Mouse (Mus musculus) intestine, postnatal 0 days (tissue): ENCODE measurements around the gene Top3a. TPM values are rescaled to one million over a fixed set of nuclear protein-coding genes. Genes with fewer than 3 reads are reported as not detected.

Source experiments
- ATAC-seq: fragments of 200-750 bp; cut with Nextera tagmentation; 2 replicates; pipeline ENCODE4 v1.8.0; 2017; ENCODE audit warnings: mild to moderate bottlenecking, moderate TSS enrichment, moderate library complexity
- H3K27ac ChIP-seq: fragments of 300-500 bp; sonication (generic); 2 replicates; pipeline ENCODE4 v1.5.1; 2014; ENCODE audit warnings: mild to moderate bottlenecking, low read depth, low read length, moderate library complexity
- H3K27me3 ChIP-seq: fragments of 300-500 bp; sonication (generic); replicated peaks from 2 replicates; pipeline ENCODE4 v1.6.1; 2014; ENCODE audit warnings: low read length, mixed read lengths; ENCODE audit not compliant: control insufficient read depth, insufficient read depth
- H3K36me3 ChIP-seq: fragments of 300-500 bp; sonication (generic); 2 replicates; pipeline ENCODE4 v1.6.1; 2014; ENCODE audit warnings: mild to moderate bottlenecking, moderate library complexity; ENCODE audit not compliant: control insufficient read depth, insufficient read depth
- H3K4me1 ChIP-seq: fragments of 300-500 bp; sonication (generic); replicated peaks from 2 replicates; pipeline ENCODE4 v1.6.1; 2014; ENCODE audit warnings: antibody characterized with exemption, low read length, mixed read lengths; ENCODE audit not compliant: control insufficient read depth, insufficient read depth
- H3K4me2 ChIP-seq: fragments of 300-500 bp; sonication (generic); replicated peaks from 2 replicates; pipeline ENCODE4 v1.6.1; 2014; ENCODE audit warnings: low read depth, mild to moderate bottlenecking, moderate library complexity
- H3K4me3 ChIP-seq: fragments of 300-500 bp; sonication (generic); 2 replicates; pipeline ENCODE4 v1.5.1; 2014; ENCODE audit warnings: low read depth, low read length
- H3K9ac ChIP-seq: fragments of 300-500 bp; sonication (generic); 2 replicates; pipeline ENCODE4 v1.6.1; 2014; ENCODE audit warnings: mild to moderate bottlenecking, low read depth, low read length
- H3K9me3 ChIP-seq: fragments of 300-500 bp; sonication (generic); 2 replicates; pipeline ENCODE4 v1.6.1; 2016; ENCODE audit warnings: mixed run types; ENCODE audit not compliant: control insufficient read depth
- CTCF ChIP-seq: sonication (generic); IDR thresholded peaks from 2 replicates; pipeline ENCODE4 v1.5.1; 2016; ENCODE audit warnings: low read depth, mild to moderate bottlenecking, control low read depth, antibody characterized with exemption, moderate library complexity
- WGBS: fragments of 180-500 bp; shearing (Covaris S2); extraction: QIAGEN DNeasy Blood & Tissue Kit; methylation state at CpG from one replicate; pipeline ENCODE4 v1.1.7; 2014; 5-methylcytosine and 5-hydroxymethylcytosine counted together
- polyA plus RNA-seq: library from polyadenylated mRNA; unstranded; fragments of >200 nt; fragmentation: Nextera tagmentation; extraction: Ambion mirVana; gene quantifications from 2 replicates; pipeline ENCODE4 v1.2.1, GENCODE M21; 2015

Gene Top3a
- polyA plus RNA-seq, 1 experiment from 2014 or later: 3.2 TPM

GRCm38 (mm10) chr11:60769322-60769721 lies 7.8 kb downstream of the Top3a start:
- Histone ChIP-seq H3K27ac (no peak overlapping the region), H3K4me3 (no peak overlapping the region), H3K4me1 (no peaks in the 10 kb centered on the region), H3K27me3 (no peaks in the 10 kb centered on the region), H3K36me3 (no peaks in the 10 kb centered on the region), H3K9ac (no peak overlapping the region), H3K4me2 (no peak overlapping the region), H3K9me3 (no peaks in the 10 kb centered on the region)
- no peak for TF ChIP-seq CTCF
- ATAC-seq: 0 out of 2 replicates have a peak, but pooled peaks have one; percentile 43
- 84% methylated on average over 2 of the region's 2 CpGs for WGBS

- Histone ChIP-seq H3K36me3 (no peaks in the 10 kb centered on the region), H3K9me3 (no peaks in the 10 kb centered on the region), H3K4me2 (no peak overlapping the region), H3K27me3 (no peaks in the 10 kb centered on the region), H3K9ac (no peak overlapping the region), H3K4me1 (no peaks in the 10 kb centered on the region), H3K27ac (no peak overlapping the region), H3K4me3 (no peak overlapping the region)
- TF ChIP-seq CTCF: 0 out of 2 replicates have a peak, but pooled peaks have one; percentile 20
- WGBS: 76% methylated on average over 4 of the region's 4 CpGs
- ATAC-seq: no peak
These were observed 10.2 kb downstream of the Top3a start for GRCm38 (mm10) chr11:60766969-60767368.

GRCm38 (mm10) chr11:60761681-60762080 lies 15.5 kb downstream of the Top3a start:
- Histone ChIP-seq H3K9me3 (no peaks in the 10 kb centered on the region), H3K27me3 (no peaks in the 10 kb centered on the region), H3K4me3 (no peak overlapping the region), H3K4me2 (no peak overlapping the region), H3K9ac (no peak overlapping the region), H3K27ac (no peak overlapping the region), H3K36me3 (peaks cover 19% of the 10 kb centered on the region; the same call in 1 of the 2 replicates), H3K4me1 (no peaks in the 10 kb centered on the region)
- 97% methylated on average over 3 of the region's 3 CpGs for WGBS
- no peak for TF ChIP-seq CTCF
- ATAC-seq: no peak

- H3K9me3 ChIP-seq: no peaks in the 10 kb centered on the region
- H3K27ac ChIP-seq: no peak overlapping the region
- H3K4me2 ChIP-seq: no peak overlapping the region
- no peaks in the 10 kb centered on the region for H3K27me3 ChIP-seq
- peaks cover 45% of the 10 kb centered on the region for H3K36me3 ChIP-seq
- no peak for TF ChIP-seq CTCF
- H3K4me1 ChIP-seq: no peaks in the 10 kb centered on the region
- H3K4me3 ChIP-seq: no peak overlapping the region
- 84% methylated on average over 7 of the region's 7 CpGs for WGBS
- no peak overlapping the region for H3K9ac ChIP-seq
- no peak for ATAC-seq
These were observed 21.6 kb downstream of the Top3a start for GRCm38 (mm10) chr11:60755570-60755969.

DNA sequence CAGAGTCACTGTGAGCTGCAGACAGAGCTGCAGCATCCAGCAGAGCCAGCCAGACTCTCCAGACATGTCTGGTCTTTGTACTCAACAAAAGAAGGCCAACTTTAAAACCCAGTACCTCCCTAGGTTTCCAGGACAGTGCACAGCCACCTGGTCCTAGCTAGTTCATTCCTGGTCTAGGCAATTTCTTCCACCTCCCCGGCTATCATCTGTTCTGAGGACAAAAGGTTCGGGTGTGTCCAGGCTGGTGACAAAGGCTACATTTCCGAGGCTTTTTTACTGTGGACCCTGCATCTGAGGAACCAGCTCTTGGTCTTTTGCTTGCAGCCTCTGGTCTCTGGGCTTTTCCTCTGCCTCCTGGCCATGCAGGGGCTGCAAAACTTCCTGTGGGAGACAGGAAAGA lies 36.8 kb downstream of the Top3a start:
- Histone ChIP-seq H3K9ac (no peak overlapping the region), H3K36me3 (peaks cover 45% of the 10 kb centered on the region), H3K27me3 (no peaks in the 10 kb centered on the region), H3K4me2 (no peak overlapping the region), H3K4me1 (no peaks in the 10 kb centered on the region), H3K27ac (no peak overlapping the region), H3K9me3 (no peaks in the 10 kb centered on the region), H3K4me3 (no peak overlapping the region)
- no peak for TF ChIP-seq CTCF
- 80% methylated on average over 3 of the region's 3 CpGs for WGBS
- ATAC-seq: no peak

- H3K27ac ChIP-seq: no peak overlapping the region
- no peaks in the 10 kb centered on the region for H3K27me3 ChIP-seq
- H3K4me1 ChIP-seq: no peaks in the 10 kb centered on the region
- H3K9ac ChIP-seq: no peak overlapping the region
- H3K4me3 ChIP-seq: no peak overlapping the region
- no peak overlapping the region for H3K4me2 ChIP-seq
- H3K9me3 ChIP-seq: no peaks in the 10 kb centered on the region
- TF ChIP-seq CTCF: no peak
- ATAC-seq: no peak
- peaks cover 28% of the 10 kb centered on the region for H3K36me3 ChIP-seq
These were observed 39.7 kb downstream of the Top3a start for GRCm38 (mm10) chr11:60737450-60737849.

- Histone ChIP-seq H3K9ac (no peak overlapping the region), H3K27ac (no peak overlapping the region), H3K36me3 (peaks cover 22% of the 10 kb centered on the region; the same call in 1 of the 2 replicates), H3K4me1 (no peaks in the 10 kb centered on the region), H3K9me3 (no peaks in the 10 kb centered on the region), H3K27me3 (no peaks in the 10 kb centered on the region), H3K4me3 (no peak overlapping the region), H3K4me2 (no peak overlapping the region)
- no peak for ATAC-seq
- TF ChIP-seq CTCF: no peak
- 84% methylated on average over 3 of the region's 3 CpGs for WGBS
These were observed 40.7 kb downstream of the Top3a start for GRCm38 (mm10) chr11:60736491-60736890.
